Mouse (Mus musculus) heart, embryonic 13.5 days (tissue): Measurements from ENCODE around the gene Tmem60. TPM values are rescaled to one million over a fixed set of nuclear protein-coding genes. Genes with fewer than 3 reads are reported as not detected.
A peak's percentile ranks its signal among the peaks of the same experiment; 100 is the strongest.

Experiments used
- ATAC-seq: fragments of 200-750 bp; cut with Nextera tagmentation; 2 replicates; pipeline ENCODE4 v1.8.0; 2017; ENCODE audit warnings: moderate TSS enrichment; ENCODE audit not compliant: insufficient number of reproducible peaks, low FRiP score, low TSS enrichment; ENCODE audit errors: extremely low read depth
- H3K27ac ChIP-seq: fragments of 300-500 bp; sonication (generic); replicated peaks from 2 replicates; pipeline ENCODE4 v1.5.1; 2015; ENCODE audit warnings: moderate library complexity, mild to moderate bottlenecking, inconsistent platforms
- H3K27me3 ChIP-seq: fragments of 300-500 bp; sonication (generic); replicated peaks from 2 replicates; pipeline ENCODE4 v1.6.1; 2015; ENCODE audit warnings: mild to moderate bottlenecking, inconsistent platforms
- H3K36me3 ChIP-seq: fragments of 300-500 bp; sonication (generic); 2 replicates; pipeline ENCODE4 v1.6.1; 2015; ENCODE audit warnings: mild to moderate bottlenecking, inconsistent platforms
- H3K4me1 ChIP-seq: fragments of 300-500 bp; sonication (generic); 2 replicates; pipeline ENCODE4 v1.6.1; 2015; ENCODE audit warnings: inconsistent platforms
- H3K4me2 ChIP-seq: fragments of 300-500 bp; sonication (generic); 2 replicates; pipeline ENCODE4 v1.6.1; 2015; ENCODE audit warnings: inconsistent platforms, mild to moderate bottlenecking, moderate library complexity
- H3K4me3 ChIP-seq: fragments of 300-500 bp; sonication (generic); 2 replicates; pipeline ENCODE4 v1.5.1; 2015; ENCODE audit warnings: moderate library complexity, mild to moderate bottlenecking, inconsistent platforms
- H3K9ac ChIP-seq: fragments of 300-500 bp; sonication (generic); 2 replicates; pipeline ENCODE4 v1.6.1; 2015; ENCODE audit warnings: inconsistent platforms, mild to moderate bottlenecking, moderate library complexity
- H3K9me3 ChIP-seq: fragments of 300-500 bp; sonication (generic); 2 replicates; pipeline ENCODE4 v1.6.1; 2016; ENCODE audit warnings: inconsistent platforms
- WGBS: fragments of 180-500 bp; shearing (Covaris S2); methylation state at CpG from one replicate; pipeline ENCODE4 v1.1.7; 2015; ENCODE audit warnings: mixed read lengths; 5-methylcytosine and 5-hydroxymethylcytosine counted together
- polyA plus RNA-seq: library from polyadenylated mRNA; unstranded; fragments of >200 nt; fragmentation: Nextera tagmentation; extraction: Ambion mirVana; gene quantifications from 2 replicates; pipeline ENCODE4 v1.2.1, GENCODE M21; 2015

The Tmem60 gene
- polyA plus RNA-seq, 1 experiment from 2014 or later = 44.0 TPM

GRCm38 (mm10) chr5:20865193-20865755, 16.7 kb upstream of the Tmem60 start:
- Histone ChIP-seq H3K9me3 (no peaks in the 10 kb centered on the region), H3K9ac (no peak overlapping the region), H3K27me3 (no peaks in the 10 kb centered on the region), H3K4me3 (no peak overlapping the region), H3K36me3 (no peaks in the 10 kb centered on the region), H3K27ac (no peak overlapping the region), H3K4me2 (no peak overlapping the region), H3K4me1 (no peaks in the 10 kb centered on the region; the same call in 1 of the 2 replicates)
- ATAC-seq = no peak
- WGBS = 87% methylated on average over 2 of the region's 2 CpGs

GRCm38 (mm10) chr5:20873146-20873545, 8.8 kb upstream of the Tmem60 start:
- ATAC-seq = no peak
- Histone ChIP-seq H3K4me1 (peaks cover 19% of the 10 kb centered on the region), H3K27ac (no peak overlapping the region), H3K4me3 (no peak overlapping the region), H3K9ac (no peak overlapping the region), H3K9me3 (peaks cover 3% of the 10 kb centered on the region; the same call in 1 of the 2 replicates), H3K4me2 (no peak overlapping the region), H3K27me3 (no peaks in the 10 kb centered on the region), H3K36me3 (0 out of 2 replicates have a peak, but pooled peaks cover 2% of the 10 kb centered on the region)
- 93% methylated on average over 1 of the region's 1 CpGs for WGBS

- H3K9me3 ChIP-seq = no peaks in the 10 kb centered on the region
- H3K4me3 ChIP-seq = no peak overlapping the region
- peaks cover 38% of the 10 kb centered on the region for H3K4me1 ChIP-seq
- H3K27ac ChIP-seq = no peak overlapping the region
- no peak for ATAC-seq
- H3K4me2 ChIP-seq = no peak overlapping the region
- no peaks in the 10 kb centered on the region for H3K36me3 ChIP-seq
- no peaks in the 10 kb centered on the region for H3K27me3 ChIP-seq
- no peak overlapping the region for H3K9ac ChIP-seq
- WGBS = 60% methylated on average over 1 of the region's 1 CpGs
Measured at GRCm38 (mm10) chr5:20876934-20877426, 5.0 kb upstream of the Tmem60 start.

GRCm38 (mm10) chr5:20880386-20880785, 1.6 kb upstream of the Tmem60 start:
- no peaks in the 10 kb centered on the region for H3K27me3 ChIP-seq
- peak overlapping the region; percentile 98 for H3K9ac ChIP-seq
- H3K4me2 ChIP-seq = peak overlapping the region; percentile 76
- peak overlapping the region; percentile 71 for H3K4me3 ChIP-seq
- 33% methylated on average over 2 of the region's 2 CpGs for WGBS
- ATAC-seq = no peak
- peaks cover 4% of the 10 kb centered on the region for H3K36me3 ChIP-seq
- peak overlapping the region; percentile 97 for H3K27ac ChIP-seq
- no peaks in the 10 kb centered on the region for H3K9me3 ChIP-seq
- peaks cover 46% of the 10 kb centered on the region for H3K4me1 ChIP-seq

- no peaks in the 10 kb centered on the region for H3K27me3 ChIP-seq
- peaks cover 46% of the 10 kb centered on the region for H3K4me1 ChIP-seq
- H3K9ac ChIP-seq = peak overlapping the region; percentile 98
- H3K9me3 ChIP-seq = no peaks in the 10 kb centered on the region
- H3K36me3 ChIP-seq = peaks cover 11% of the 10 kb centered on the region
- ATAC-seq = peak; percentile 14; the same call in 1 of the 2 replicates
- peak overlapping the region; percentile 97 for H3K27ac ChIP-seq
- WGBS = 1% methylated on average over 42 of the region's 64 CpGs
- peak overlapping the region; percentile 76 for H3K4me2 ChIP-seq
- H3K4me3 ChIP-seq = peak overlapping the region; percentile 71
Measured at GRCm38 (mm10) chr5:20880797-20881775, 905 bp upstream of the Tmem60 start.

GRCm38 (mm10) chr5:20884036-20884620, 2.1 kb downstream of the Tmem60 start:
- Histone ChIP-seq H3K36me3 (peaks cover 24% of the 10 kb centered on the region), H3K27me3 (no peaks in the 10 kb centered on the region), H3K4me1 (peaks cover 28% of the 10 kb centered on the region), H3K4me2 (peak overlapping the region; percentile 86), H3K9ac (peak overlapping the region; percentile 88), H3K27ac (no peak overlapping the region), H3K9me3 (no peaks in the 10 kb centered on the region), H3K4me3 (peak overlapping the region; percentile 71)
- ATAC-seq = no peak
- WGBS = 79% methylated on average over 4 of the region's 4 CpGs

GRCm38 (mm10) chr5:20897446-20898167, 15.6 kb downstream of the Tmem60 start:
- Histone ChIP-seq H3K36me3 (peaks cover 64% of the 10 kb centered on the region), H3K4me2 (no peak overlapping the region), H3K4me3 (no peak overlapping the region), H3K27ac (no peak overlapping the region), H3K9ac (no peak overlapping the region), H3K4me1 (peaks cover 11% of the 10 kb centered on the region; the same call in 1 of the 2 replicates), H3K9me3 (no peaks in the 10 kb centered on the region), H3K27me3 (no peaks in the 10 kb centered on the region)
- WGBS = 86% methylated on average over 2 of the region's 2 CpGs
- ATAC-seq = no peak

GRCm38 (mm10) chr5:20904647-20905046, 22.7 kb downstream of the Tmem60 start:
- Histone ChIP-seq H3K36me3 (peaks cover 69% of the 10 kb centered on the region), H3K9me3 (no peaks in the 10 kb centered on the region)
- 66% methylated on average over 2 of the region's 2 CpGs for WGBS

GRCm38 (mm10) chr5:20905437-20905836, 23.4 kb downstream of the Tmem60 start:
- Histone ChIP-seq H3K4me2 (no peak overlapping the region), H3K9ac (no peak overlapping the region), H3K27me3 (no peaks in the 10 kb centered on the region), H3K9me3 (no peaks in the 10 kb centered on the region), H3K36me3 (peaks cover 66% of the 10 kb centered on the region), H3K4me1 (peaks cover 13% of the 10 kb centered on the region), H3K4me3 (no peak overlapping the region), H3K27ac (no peak overlapping the region)
- WGBS = 71% methylated on average over 2 of the region's 2 CpGs
- ATAC-seq = no peak

More at GRCm38 (mm10) chr5:20904647-20905046, 22.7 kb downstream of the Tmem60 start:
- ATAC-seq = no peak
- H3K4me1 ChIP-seq = peaks cover 13% of the 10 kb centered on the region
- no peak overlapping the region for H3K4me2 ChIP-seq
- H3K27me3 ChIP-seq = no peaks in the 10 kb centered on the region
- H3K27ac ChIP-seq = no peak overlapping the region; the same call in 1 of the 2 replicates
- no peak overlapping the region for H3K4me3 ChIP-seq
- H3K9ac ChIP-seq = no peak overlapping the region

- 85% methylated on average over 7 of the region's 7 CpGs for WGBS
- H3K27me3 ChIP-seq = no peaks in the 10 kb centered on the region
- no peak overlapping the region for H3K4me3 ChIP-seq
- no peak overlapping the region for H3K4me2 ChIP-seq
- H3K36me3 ChIP-seq = peaks cover 60% of the 10 kb centered on the region
- ATAC-seq = no peak
- H3K4me1 ChIP-seq = peaks cover 13% of the 10 kb centered on the region
- no peak overlapping the region for H3K9ac ChIP-seq
- no peak overlapping the region for H3K27ac ChIP-seq
- H3K9me3 ChIP-seq = no peaks in the 10 kb centered on the region
Measured at GRCm38 (mm10) chr5:20906191-20906590, 24.2 kb downstream of the Tmem60 start.
